ENCODE assay signal across 8 mouse cellular contexts in the genomic region with DNA sequence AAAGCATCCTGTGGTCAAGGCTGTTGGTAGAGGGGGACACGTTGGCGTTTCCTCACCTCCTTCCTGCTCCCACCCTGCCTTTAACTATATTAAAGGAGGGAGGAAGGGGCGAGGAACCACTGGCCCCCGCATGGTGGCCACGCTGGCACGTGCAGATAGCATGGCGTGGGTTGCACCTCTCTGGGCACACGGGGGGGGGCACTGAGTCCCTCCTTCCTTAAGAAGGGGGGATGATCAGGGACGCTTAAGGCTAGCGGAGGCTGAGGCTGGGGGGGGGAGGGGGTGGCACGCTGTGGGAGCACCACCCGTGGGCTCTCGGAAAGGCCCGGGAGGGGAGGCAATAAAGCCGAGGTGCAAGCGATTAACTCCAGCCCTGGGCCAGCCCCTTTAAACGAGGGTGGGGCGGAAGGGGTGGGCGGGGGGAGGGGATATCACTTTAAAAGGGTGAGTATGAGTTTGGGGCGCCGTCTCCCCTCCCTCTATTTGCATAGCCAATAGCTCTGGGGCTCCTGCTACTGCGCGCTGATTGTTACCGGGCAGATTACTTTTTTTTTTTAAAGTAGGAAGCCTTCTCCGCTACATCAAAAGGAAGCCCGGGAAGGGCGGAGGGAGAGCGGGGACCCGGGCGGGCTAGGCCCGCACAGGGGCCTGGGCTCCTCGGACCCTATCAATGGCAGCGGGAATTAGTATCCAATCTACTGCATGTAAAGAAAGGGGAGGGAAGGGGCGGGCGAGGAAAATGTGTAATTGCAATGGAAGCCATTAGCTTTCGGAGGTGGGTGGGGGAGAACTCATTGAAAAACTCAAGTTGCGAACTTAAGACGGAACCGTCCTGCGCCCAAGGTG. TPM values are rescaled to one million over a fixed set of nuclear protein-coding genes. Genes with fewer than 3 reads are reported as not detected.
A peak's percentile ranks its signal among the peaks of the same experiment; 100 is the strongest.
DNase-seq lines count a peak whose midpoint lies in the region.

A gene (minus strand): TSS at position 88 of the 846 bp plus-strand sequence.

- intact Hi-C loops in left cerebral cortex, postnatal 14 days (cut with DNase I), result no loop called here

- DNase-seq in ES-CJ7 (ENCODE audit: low read depth, low spot score), result peak; percentile 95
- peak; percentile 66 for DNase-seq in adrenal gland, postnatal 25 days
- DNase-seq in gastrocnemius, postnatal 25 days, result peak; percentile 67
- DNase-seq in induced T-regulatory cell, adult 2 months (ENCODE audit: low read depth), result peak; percentile 96
- peak; percentile 67 to 68 for DNase-seq in left cerebral cortex, postnatal 14 days (ENCODE audit: low spot score in 2 of 2)
- peak; percentile 59 for DNase-seq in right cerebral cortex, postnatal 4 days
- no peak for DNase-seq in cerebellum, postnatal 25 days

- H3K36me3 ChIP-seq in megakaryocyte, embryonic 14.5 days (replicated peaks; ENCODE audit: low read length), result peaks cover 11% of the 10 kb centered on the region

- peaks cover 76% of the 10 kb centered on the region for H3K4me1 ChIP-seq in megakaryocyte, embryonic 14.5 days

- peaks cover 11% of the 10 kb centered on the region for H3K27me3 ChIP-seq in megakaryocyte, embryonic 14.5 days (replicated peaks)

- no peaks in the 10 kb centered on the region for H3K9me3 ChIP-seq in megakaryocyte, embryonic 14.5 days

- H3K4me3 ChIP-seq in megakaryocyte, embryonic 14.5 days (replicated peaks), result peak within 1 kb of the TSS; percentile 94

RNA-seq across cellular contexts. Expression of the gene that starts here (rescaled TPM):
- total RNA-seq in adrenal gland, postnatal 25 days (2021), result 233 and 374 TPM in 2 replicates
- total RNA-seq in gastrocnemius, postnatal 25 days (2021), result 10 to 100 TPM; 17.1 to 35.7 TPM
- 100 to 1,000 TPM; 102 to 106 TPM for total RNA-seq in left cerebral cortex, postnatal 14 days (2021)
- polyA plus RNA-seq in megakaryocyte, embryonic 14.5 days (2012; ENCODE audit: insufficient read depth, low replicate concordance), result 143 and 319 TPM in 2 replicates

Comparison
In these comparisons a context has a peak if more than half of its experiments do, and no peak if none do; other contexts are left out.
1. DNase-seq: peak in ES-CJ7 (single experiment), adrenal gland, postnatal 25 days (single experiment), gastrocnemius, postnatal 25 days (single experiment), induced T-regulatory cell, adult 2 months (single experiment), left cerebral cortex, postnatal 14 days (2 of 2) and right cerebral cortex, postnatal 4 days (single experiment); none in cerebellum, postnatal 25 days (0 of 2).